In genomic region chrX:106135916-106136575, GRCm38 (mm10) we compare ENCODE assay signal across 9 mouse cellular contexts. TPM values are rescaled to one million over a fixed set of nuclear protein-coding genes. Genes with fewer than 3 reads are reported as not detected.
DNase-seq lines count a peak whose midpoint lies in the region; ATAC-seq lines count a peak whose summit lies in the region.
"Had no signal": no experiment of that assay in that cellular context is flagged by ENCODE, and none has a peak within 500 bp of the region (broad histone marks: within the 10 kb centered on the region; RNA-seq: fewer than 3 reads in every experiment).

No protein-coding gene starts in this region.

- no peaks in the 10 kb centered on the region for H3K36me3 ChIP-seq in macrophage (ENCODE audit: inconsistent target)
- H3K36me3 ChIP-seq in hindbrain, embryonic 11.5 days (ENCODE audit: control insufficient read depth, insufficient read depth, low read length), result no peaks in the 10 kb centered on the region

- no peaks in the 10 kb centered on the region for H3K4me1 ChIP-seq in hindbrain, embryonic 11.5 days (replicated peaks; ENCODE audit: control insufficient read depth, insufficient read depth, low read length)

- H3K4me2 ChIP-seq in hindbrain, embryonic 11.5 days (replicated peaks; ENCODE audit: low read depth, low read length), result no peak overlapping the region

- 33% methylated on average over 12 of the region's 12 CpGs for WGBS in macrophage (ENCODE audit: missing documents)
- WGBS in hindbrain, embryonic 11.5 days, result 69% methylated on average over 12 of the region's 12 CpGs

- H3K4me3 ChIP-seq in macrophage (ENCODE audit: inconsistent target), result no peak overlapping the region
- no peak overlapping the region for H3K4me3 ChIP-seq in hindbrain, embryonic 11.5 days (ENCODE audit: low read depth, low read length)

- peak; percentile 9 to 31 for DNase-seq in heart, adult 18-20 months
- no peak for DNase-seq in heart, postnatal 14 days
- peak; percentile 69 for DNase-seq in A20 (ENCODE audit: low read depth, low spot score)
- no peak for DNase-seq in cerebellum, adult 11 months
- DNase-seq in hindbrain, embryonic 11.5 days (ENCODE audit: low spot score), result no peak
- DNase-seq in frontal cortex, adult 2 months (ENCODE audit: extremely low spot score in 1 of 2, low spot score in 1 of 2), result no peak
- DNase-seq: layer of hippocampus, postnatal 36 days had no signal

- H3K27me3 ChIP-seq in hindbrain, embryonic 11.5 days (ENCODE audit: control insufficient read depth, insufficient read depth, low read length), result no peaks in the 10 kb centered on the region

- intact Hi-C loops in heart, postnatal 14 days (cut with DNase I), result no loop called here

- ATAC-seq in granulocyte monocyte progenitor cell, adult 5-6 weeks (replicated peaks; ENCODE audit: poor library complexity, severe bottlenecking), result peak; percentile 57
- no peak for ATAC-seq in hindbrain, embryonic 11.5 days (ENCODE audit: low FRiP score)

- H3K79me2 ChIP-seq in macrophage (ENCODE audit: inconsistent target), result no peaks in the 10 kb centered on the region

- peak overlapping the region; percentile 98 for H3K27ac ChIP-seq in macrophage
- H3K27ac ChIP-seq in hindbrain, embryonic 11.5 days (ENCODE audit: low read depth, low read length), result no peak overlapping the region

- H3K9me3 ChIP-seq in hindbrain, embryonic 11.5 days (ENCODE audit: control insufficient read depth, low read length), result no peaks in the 10 kb centered on the region

- no peak overlapping the region for H3K9ac ChIP-seq in hindbrain, embryonic 11.5 days (ENCODE audit: low read depth, low read length)

RNA-seq across cellular contexts. Expression of gene Tlr13, which starts 7.0 kb away (rescaled TPM):
- total RNA-seq in heart, adult 18-20 months (2021), result 1 to 10 TPM; 1.0 to 1.1 TPM
- total RNA-seq in heart, postnatal 14 days (2021), result 1 to 10 TPM; 1.5 to 1.7 TPM
- total RNA-seq in granulocyte monocyte progenitor cell, adult 5-6 weeks (2014; fragmentation: Nextera tagmentation), result 0.39 and 0.96 TPM in 2 replicates
- 1.8 and 2.0 TPM in 2 replicates for total RNA-seq in granulocyte monocyte progenitor cell, adult 5-6 weeks (2017)
- 100 to 1,000 TPM in 6 of 26 experiments, 10 to 100 TPM in 20; 10.6 to 117 (median 74.4) TPM for total RNA-seq in macrophage (2018; cell fraction: chromatin; rRNA removed)
- total RNA-seq in macrophage (2018; cell fraction: cytosol; rRNA removed), result 100 to 1,000 TPM; 155 to 306 (median 211) TPM
- 100 to 1,000 TPM in 24 of 26 experiments, 10 to 100 TPM in 2; 54.0 to 337 (median 209) TPM for total RNA-seq in macrophage (2018; cell fraction: nucleus; rRNA removed)
- 156 to 374 TPM (median 283 TPM) in 3 replicates for polyA plus RNA-seq in macrophage (2018)
- 0.35 and 0.51 TPM in 2 replicates for polyA plus RNA-seq in hindbrain, embryonic 11.5 days (2014; fragmentation: Nextera tagmentation; extraction: Ambion mirVana)
- 0.78 and 1.3 TPM in 2 replicates for polyA plus RNA-seq in frontal cortex, adult 2 months (2012; rRNA removed)

RNA-seq across cellular contexts. Expression of gene Pgk1, which starts 50.9 kb away (rescaled TPM):
- total RNA-seq in heart, adult 18-20 months (2021), result 100 to 1,000 TPM; 458 to 480 TPM
- 100 to 1,000 TPM; 554 to 629 TPM for total RNA-seq in heart, postnatal 14 days (2021)
- total RNA-seq in granulocyte monocyte progenitor cell, adult 5-6 weeks (2014; fragmentation: Nextera tagmentation), result 363 and 404 TPM in 2 replicates
- total RNA-seq in granulocyte monocyte progenitor cell, adult 5-6 weeks (2017), result 392 and 401 TPM in 2 replicates
- 10 to 100 TPM; 10.9 to 46.8 (median 20.4) TPM for total RNA-seq in macrophage (2018; cell fraction: chromatin; rRNA removed)
- total RNA-seq in macrophage (2018; cell fraction: cytosol; rRNA removed), result 100 to 1,000 TPM; 184 to 321 (median 261) TPM
- total RNA-seq in macrophage (2018; cell fraction: nucleus; rRNA removed), result 100 to 1,000 TPM in 9 of 26 experiments, 10 to 100 TPM in 17; 54.4 to 191 (median 92.7) TPM
- polyA plus RNA-seq in macrophage (2018), result 180 to 539 TPM (median 250 TPM) in 3 replicates
- 413 and 443 TPM in 2 replicates for polyA plus RNA-seq in hindbrain, embryonic 11.5 days (2014; fragmentation: Nextera tagmentation; extraction: Ambion mirVana)
- 437 and 488 TPM in 2 replicates for polyA plus RNA-seq in frontal cortex, adult 2 months (2012; rRNA removed)

Comparison
In these comparisons a context has a peak if more than half of its experiments do, and no peak if none do; other contexts are left out.
1. DNase-seq: peak in heart, adult 18-20 months (2 of 2) and A20 (single experiment); none in heart, postnatal 14 days (0 of 2), cerebellum, adult 11 months (single experiment), hindbrain, embryonic 11.5 days (single experiment) and frontal cortex, adult 2 months (0 of 2).